Mouse (Mus musculus) heart, embryonic 12.5 days (tissue): ENCODE data around the gene AC141477.1. TPM values are rescaled to one million over a fixed set of nuclear protein-coding genes. Genes with fewer than 3 reads are reported as not detected.

Source experiments
- ATAC-seq: fragments of 200-750 bp; cut with Nextera tagmentation; 2 replicates; pipeline ENCODE4 v1.8.0; 2017; ENCODE audit warnings: moderate TSS enrichment, moderate library complexity; ENCODE audit not compliant: insufficient number of reproducible peaks, low FRiP score
- H3K27ac ChIP-seq: fragments of 300-500 bp; sonication (generic); 2 replicates; pipeline ENCODE4 v1.5.1; 2016; ENCODE audit warnings: mild to moderate bottlenecking, moderate library complexity; ENCODE audit not compliant: poor library complexity, severe bottlenecking
- H3K27me3 ChIP-seq: fragments of 300-500 bp; sonication (generic); replicated peaks from 2 replicates; pipeline ENCODE4 v1.6.1; 2016; ENCODE audit warnings: mild to moderate bottlenecking, moderate library complexity
- H3K36me3 ChIP-seq: fragments of 300-500 bp; sonication (generic); 2 replicates; pipeline ENCODE4 v1.6.1; 2016; ENCODE audit warnings: mild to moderate bottlenecking, moderate library complexity
- H3K4me1 ChIP-seq: fragments of 300-500 bp; sonication (generic); replicated peaks from 2 replicates; pipeline ENCODE4 v1.6.1; 2016; ENCODE audit warnings: mild to moderate bottlenecking
- H3K4me2 ChIP-seq: fragments of 300-500 bp; sonication (generic); 2 replicates; pipeline ENCODE4 v1.6.1; 2016; ENCODE audit warnings: mild to moderate bottlenecking, moderate library complexity
- H3K4me3 ChIP-seq: fragments of 300-500 bp; sonication (generic); 2 replicates; pipeline ENCODE4 v1.5.1; 2016; ENCODE audit warnings: mild to moderate bottlenecking
- H3K9ac ChIP-seq: fragments of 300-500 bp; sonication (generic); 2 replicates; pipeline ENCODE4 v1.6.1; 2016; ENCODE audit warnings: mild to moderate bottlenecking, moderate library complexity
- H3K9me3 ChIP-seq: fragments of 300-500 bp; sonication (generic); replicated peaks from 2 replicates; pipeline ENCODE4 v1.6.1; 2016; ENCODE audit warnings: mild to moderate bottlenecking, moderate library complexity
- WGBS: fragments of 180-500 bp; shearing (Covaris S2); methylation state at CpG from one replicate; pipeline ENCODE4 v1.1.7; 2016; 5-methylcytosine and 5-hydroxymethylcytosine counted together
- polyA plus RNA-seq: library from polyadenylated mRNA; unstranded; fragments of >200 nt; fragmentation: Nextera tagmentation; extraction: Ambion mirVana; gene quantifications from 2 replicates; pipeline ENCODE4 v1.2.1, GENCODE M21; 2016

Gene AC141477.1
- polyA plus RNA-seq, 1 experiment from 2014 or later: not detected

- Histone ChIP-seq H3K27me3 (no peaks in the 10 kb centered on the region), H3K36me3 (peaks cover 64% of the 10 kb centered on the region), H3K4me3 (no peak overlapping the region), H3K4me2 (no peak overlapping the region), H3K27ac (no peak overlapping the region), H3K4me1 (no peaks in the 10 kb centered on the region), H3K9me3 (0 out of 2 replicates have a peak, but pooled peaks cover 3% of the 10 kb centered on the region), H3K9ac (no peak overlapping the region)
- 93% methylated on average over 12 of the region's 12 CpGs for WGBS
- no peak for ATAC-seq
These were observed 47.6 kb downstream of the AC141477.1 start for GRCm38 (mm10) chr10:76392596-76392995.

DNA sequence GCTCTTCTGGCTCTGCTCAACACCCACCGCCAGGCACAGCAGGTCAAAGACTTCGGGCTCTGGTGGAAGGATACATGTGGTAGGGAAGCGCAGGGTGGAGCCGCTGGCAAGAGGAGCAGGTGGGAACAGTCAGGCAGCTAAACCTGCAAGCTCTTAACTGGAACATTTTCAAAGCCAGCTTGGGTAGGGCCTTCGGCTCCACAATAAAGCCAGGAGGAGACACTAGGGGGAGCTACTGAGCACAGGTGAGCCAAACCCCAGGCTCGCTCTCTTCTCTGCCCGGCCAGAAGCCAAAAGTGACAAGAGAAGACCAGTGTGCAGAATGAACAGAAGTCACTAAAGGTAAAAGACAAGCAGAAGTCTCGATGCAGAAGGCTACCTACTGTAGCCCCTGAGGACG lies 48.5 kb downstream of the AC141477.1 start:
- no peak overlapping the region for H3K4me3 ChIP-seq
- H3K27ac ChIP-seq: no peak overlapping the region
- H3K4me1 ChIP-seq: no peaks in the 10 kb centered on the region
- no peak overlapping the region for H3K9ac ChIP-seq
- 90% methylated on average over 9 of the region's 9 CpGs for WGBS
- 0 out of 2 replicates have a peak, but pooled peaks cover 3% of the 10 kb centered on the region for H3K9me3 ChIP-seq
- H3K27me3 ChIP-seq: no peaks in the 10 kb centered on the region
- no peak for ATAC-seq
- no peak overlapping the region for H3K4me2 ChIP-seq
- peaks cover 61% of the 10 kb centered on the region for H3K36me3 ChIP-seq

GRCm38 (mm10) chr10:76391166-76391565 lies 49.1 kb downstream of the AC141477.1 start:
- Histone ChIP-seq H3K27ac (no peak overlapping the region), H3K9me3 (0 out of 2 replicates have a peak, but pooled peaks cover 3% of the 10 kb centered on the region), H3K4me3 (no peak overlapping the region), H3K4me2 (no peak overlapping the region), H3K27me3 (no peaks in the 10 kb centered on the region), H3K36me3 (peaks cover 62% of the 10 kb centered on the region), H3K9ac (no peak overlapping the region), H3K4me1 (no peaks in the 10 kb centered on the region)
- ATAC-seq: no peak
- WGBS: 91% methylated on average over 9 of the region's 9 CpGs

Other genes with a start within 250 kb of the AC141477.1 start
- gene Prmt2, start 202.6 kb downstream of the AC141477.1 start, polyA plus RNA-seq: 53.4 and 56.0 TPM in 2 replicates
- gene S100b, start 186.6 kb downstream of the AC141477.1 start, polyA plus RNA-seq: 0.24 and 0.26 TPM in 2 replicates
- gene Dip2a, start 95.2 kb downstream of the AC141477.1 start, polyA plus RNA-seq: 11.4 and 12.3 TPM in 2 replicates
- gene Pcnt, start 2.3 kb upstream of the AC141477.1 start, polyA plus RNA-seq: 13.3 and 13.7 TPM in 2 replicates
- not detected in 2 replicates for gene 2610028H24Rik, start 8.6 kb upstream of the AC141477.1 start, polyA plus RNA-seq
- gene Mcm3ap, start 28.5 kb upstream of the AC141477.1 start, polyA plus RNA-seq: 48.6 and 50.3 TPM in 2 replicates
- gene Ybey, start 28.7 kb upstream of the AC141477.1 start, polyA plus RNA-seq: 6.9 and 7.0 TPM in 2 replicates
- gene Lss, start 91.1 kb upstream of the AC141477.1 start, polyA plus RNA-seq: 12.6 and 13.3 TPM in 2 replicates
- gene Spatc1l, start 121.8 kb upstream of the AC141477.1 start, polyA plus RNA-seq: not detected in 2 replicates
- 3.2 and 3.5 TPM in 2 replicates for gene Ftcd, start 135.2 kb upstream of the AC141477.1 start, polyA plus RNA-seq
- gene Col6a2, start 183.2 kb upstream of the AC141477.1 start, polyA plus RNA-seq: 37.9 and 38.0 TPM in 2 replicates